Mouse (Mus musculus): ENCODE results near the gene Bag6.
A peak's percentile ranks its signal among the peaks of the same experiment; 100 is the strongest.

- TF ChIP-seq CTCF (conservative IDR thresholded peaks at IDR 0.05; ENCODE audit: insufficient read depth, insufficient read length, low read depth, low read length) (no peak), POLR2A (IDR thresholded peaks at IDR 0.05; ENCODE audit: low read depth, low read length) (peak; percentile 59)
Measured at GRCm38 (mm10) chr17:35088825-35089644, 45.9 kb upstream of the Bag6 start, which contains the start of gene Abhd16a.

Measured in kidney, adult 2 months (tissue).